Mouse (Mus musculus): ENCODE measurements at regions not wholly inside any gene's neighbourhood (a gene's known extent, or its start where the extent isn't known, plus 50 kb on each side); places are given as distances from the start of the nearest gene placed in this dataset.

DNA sequence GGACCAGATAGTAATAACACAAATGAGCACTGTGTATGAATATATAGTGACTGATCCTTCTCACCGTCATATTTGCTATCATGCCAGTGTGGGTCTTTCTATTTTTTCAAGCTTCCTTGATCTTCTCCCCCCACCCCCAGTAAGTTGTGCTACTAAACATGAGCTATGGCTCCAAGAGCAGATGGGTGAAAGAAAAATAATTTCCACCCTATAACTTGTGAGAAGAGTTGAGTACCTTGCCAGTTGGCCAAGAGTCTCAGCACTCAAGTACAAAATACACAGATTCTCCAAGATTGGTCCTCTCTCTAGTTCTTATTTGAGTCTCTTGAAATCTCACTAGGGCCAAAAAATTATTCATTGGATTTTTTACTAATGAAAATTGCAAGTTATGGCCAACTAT is 777.3 kb downstream of the Cypt12 start:
- TF ChIP-seq POLR2A (IDR thresholded peaks at IDR 0.05; ENCODE audit: insufficient read depth, low read depth, low read length) (no peak), CTCF (IDR thresholded peaks at IDR 0.05; ENCODE audit: insufficient read depth, low read depth, low read length) (no peak)

Data from olfactory bulb, adult 2 months (tissue).